Mouse (Mus musculus) olfactory bulb, adult 2 months (tissue): ENCODE data around the gene Pole4.

Experiments
- CTCF ChIP-seq: fragments of 200-500 bp; IDR thresholded peaks from 2 replicates; pipeline ENCODE4 v1.5.1; 2012; ENCODE audit warnings: low read depth, mild to moderate bottlenecking, low read length, moderate library complexity; ENCODE audit not compliant: insufficient read depth
- POLR2A ChIP-seq: fragments of 200-500 bp; IDR thresholded peaks from 2 replicates; pipeline ENCODE4 v1.6.1; 2012; ENCODE audit warnings: mild to moderate bottlenecking, low read depth, low read length, moderate library complexity; ENCODE audit not compliant: insufficient read depth

DNA sequence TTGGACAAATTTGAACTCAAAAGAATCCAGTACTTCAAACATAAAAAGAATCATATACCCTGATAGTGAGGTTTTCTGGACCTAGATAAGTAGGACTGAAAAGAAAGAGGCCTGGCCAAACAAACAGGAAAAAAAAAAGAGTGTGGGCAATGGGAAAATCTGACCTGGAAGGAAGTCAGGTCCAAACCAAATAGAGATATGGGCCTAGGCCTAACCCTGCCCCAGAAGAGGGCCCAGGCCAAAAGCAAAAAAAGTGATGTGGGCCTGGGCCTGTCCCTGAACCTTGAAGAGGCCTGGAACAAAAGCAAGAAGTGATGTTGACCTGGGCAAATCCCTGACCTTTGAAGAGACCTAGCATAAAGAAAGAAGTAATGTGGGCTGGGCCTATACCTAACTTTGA, 21.0 kb downstream of the Pole4 start:
- TF ChIP-seq CTCF, result no peak
- no peak for TF ChIP-seq POLR2A
